ENCODE assay signal across 12 mouse cellular contexts in genomic region chr11:104451239-104451638, GRCm38 (mm10). TPM values are rescaled to one million over a fixed set of nuclear protein-coding genes. Genes with fewer than 3 reads are reported as not detected.
A peak's percentile ranks its signal among the peaks of the same experiment; 100 is the strongest.
DNase-seq lines count a peak whose midpoint lies in the region; ATAC-seq and TF ChIP-seq lines count a peak whose summit lies in the region.
"Had no signal": no experiment of that assay in that cellular context is flagged by ENCODE, and none has a peak within 500 bp of the region (broad histone marks: within the 10 kb centered on the region; RNA-seq: fewer than 3 reads in every experiment).

No protein-coding gene starts in this region.

- no peak overlapping the region for H3K4me2 ChIP-seq in liver, embryonic 11.5 days
- H3K4me2 ChIP-seq: forebrain, embryonic 13.5 days; limb, embryonic 12.5 days had no signal

- intact Hi-C loops in left cerebral cortex, postnatal 36 days (cut with DNase I): no loop called here

- TF ChIP-seq POLR2A in liver, adult 2 months (IDR thresholded peaks at IDR 0.05; ENCODE audit: extremely low read depth, insufficient read depth, low read length): no peak
- no peak for TF ChIP-seq POLR2A in brain, embryonic 14.5 days (IDR thresholded peaks at IDR 0.05; ENCODE audit: borderline replicate concordance, extremely low read depth, insufficient read depth, insufficient read length, poor library complexity, severe bottlenecking)

- no peak overlapping the region for H3K27ac ChIP-seq in liver, adult 2 months (replicated peaks; ENCODE audit: insufficient read depth, low read depth, low read length)
- no peak overlapping the region for H3K27ac ChIP-seq in liver, embryonic 11.5 days (ENCODE audit: low read depth, low read length)
- H3K27ac ChIP-seq: forebrain, embryonic 13.5 days; limb, embryonic 12.5 days; midbrain, embryonic 10.5 days had no signal

- H3K79me2 ChIP-seq in liver, adult 2 months (ENCODE audit: control insufficient read depth, insufficient read depth, low read length): peaks cover under 1% of the 10 kb centered on the region; the same call in 1 of the 2 replicates

- no peak overlapping the region for H3K9ac ChIP-seq in liver, adult 2 months (ENCODE audit: low read depth, low read length)
- no peak overlapping the region for H3K9ac ChIP-seq in liver, embryonic 11.5 days (ENCODE audit: low read depth, low read length)
- H3K9ac ChIP-seq: forebrain, embryonic 13.5 days; limb, embryonic 12.5 days had no signal

- WGBS in liver, adult 2 months: 98% methylated on average over 1 of the region's 1 CpGs
- 88% methylated on average over 1 of the region's 1 CpGs for WGBS in liver, embryonic 11.5 days

- DNase-seq in cerebellum, postnatal 10 days: peak; percentile 31 to 45
- no peak for DNase-seq in cerebellum, adult 9-11 months
- DNase-seq in liver, adult 2 months (ENCODE audit: extremely low read depth, low read depth, low spot score): no peak
- DNase-seq in liver, embryonic 11.5 days (ENCODE audit: low spot score): no peak
- DNase-seq in brain, embryonic 14.5 days (ENCODE audit: low read depth): no peak
- DNase-seq in gastrocnemius, postnatal 4 days (ENCODE audit: low spot score in 2 of 2): no peak
- no peak for DNase-seq in left cerebral cortex, postnatal 36 days (ENCODE audit: low spot score in 2 of 2)
- DNase-seq: embryo, embryonic 11 days had no signal

- ATAC-seq in liver, embryonic 11.5 days (replicated peaks; ENCODE audit: low FRiP score): no peak
- peak; percentile 66 for ATAC-seq in neutrophil, adult 5-6 weeks (ENCODE audit: extremely low read depth, insufficient number of reproducible peaks, low FRiP score, poor library complexity, severe bottlenecking)
- ATAC-seq: forebrain, embryonic 13.5 days had no signal

- no peaks in the 10 kb centered on the region for H3K9me3 ChIP-seq in liver, embryonic 11.5 days (ENCODE audit: control insufficient read depth, low read length)
- H3K9me3 ChIP-seq: forebrain, embryonic 13.5 days had no signal

- 0 out of 2 replicates have a peak, but pooled peaks cover 2% of the 10 kb centered on the region for H3K36me3 ChIP-seq in liver, adult 2 months (ENCODE audit: control insufficient read depth, insufficient read depth, low read length)
- H3K36me3 ChIP-seq in liver, embryonic 11.5 days (ENCODE audit: control insufficient read depth, insufficient read depth, low read length): no peaks in the 10 kb centered on the region

- H3K27me3 ChIP-seq in liver, adult 2 months (ENCODE audit: control insufficient read depth, insufficient read depth, low read length): no peaks in the 10 kb centered on the region
- no peaks in the 10 kb centered on the region for H3K27me3 ChIP-seq in liver, embryonic 11.5 days (replicated peaks; ENCODE audit: control insufficient read depth, insufficient read depth, low read length)
- H3K27me3 ChIP-seq: forebrain, embryonic 13.5 days; limb, embryonic 12.5 days had no signal

- no peak overlapping the region for H3K4me3 ChIP-seq in liver, adult 2 months (ENCODE audit: insufficient read depth, low read depth, low read length)
- no peak overlapping the region for H3K4me3 ChIP-seq in liver, embryonic 11.5 days (ENCODE audit: low read depth, low read length)
- H3K4me3 ChIP-seq: forebrain, embryonic 13.5 days; limb, embryonic 12.5 days; midbrain, embryonic 10.5 days had no signal

- peaks cover 1% of the 10 kb centered on the region; the same call in 1 of the 2 replicates for H3K4me1 ChIP-seq in liver, adult 2 months (ENCODE audit: control insufficient read depth, insufficient read depth, low read length)
- peaks cover 2% of the 10 kb centered on the region; the same call in 1 of the 2 replicates for H3K4me1 ChIP-seq in liver, embryonic 11.5 days (replicated peaks; ENCODE audit: control insufficient read depth, insufficient read depth, low read length)
- H3K4me1 ChIP-seq: forebrain, embryonic 13.5 days; limb, embryonic 12.5 days; midbrain, embryonic 10.5 days had no signal

- TF ChIP-seq CTCF in liver, adult 2 months (IDR thresholded peaks at IDR 0.05; ENCODE audit: low read depth, low read length): peak; percentile 45; the same call in 1 of the 2 replicates
- peak; percentile 25; the same call in 1 of the 2 replicates for TF ChIP-seq CTCF in brain, embryonic 14.5 days (IDR thresholded peaks at IDR 0.05; ENCODE audit: borderline replicate concordance, extremely low read depth, insufficient read depth, insufficient read length)

RNA-seq across cellular contexts. Expression of gene Kansl1, which starts 17.4 kb away (rescaled TPM):
- 13.7 and 15.5 TPM in 2 replicates for total RNA-seq in liver, adult 2 months (2014; rRNA removed)
- polyA plus RNA-seq in liver, adult 2 months (2012; rRNA removed): 33.0 and 36.2 TPM in 2 replicates
- 18.2 and 20.3 TPM in 2 replicates for polyA plus RNA-seq in liver, embryonic 11.5 days (2014; fragmentation: Nextera tagmentation; extraction: Ambion mirVana)
- polyA plus RNA-seq in brain, embryonic 14.5 days (2012; rRNA removed): 129 and 133 TPM in 2 replicates
- 66.1 and 71.3 TPM in 2 replicates for total RNA-seq in neutrophil, adult 5-6 weeks (2017)
- 10 to 100 TPM; 34.6 to 37.7 TPM for total RNA-seq in gastrocnemius, postnatal 4 days (2021)
- 10 to 100 TPM; 69.6 to 87.1 TPM for total RNA-seq in left cerebral cortex, postnatal 36 days (2021)

Comparison
In these comparisons a context has a peak if more than half of its experiments do, and no peak if none do; other contexts are left out.
1. DNase-seq: peak in cerebellum, postnatal 10 days (2 of 2); none in cerebellum, adult 9-11 months (single experiment), liver, adult 2 months (single experiment), liver, embryonic 11.5 days (single experiment), brain, embryonic 14.5 days (single experiment), gastrocnemius, postnatal 4 days (0 of 2) and left cerebral cortex, postnatal 36 days (0 of 2).